Mouse (Mus musculus): Measurements from ENCODE around the gene Synrg. TPM values are rescaled to one million over a fixed set of nuclear protein-coding genes. Genes with fewer than 3 reads are reported as not detected.

The Synrg gene
- polyA plus RNA-seq, 1 experiment from 2014 or later, result 30.6 TPM

DNA sequence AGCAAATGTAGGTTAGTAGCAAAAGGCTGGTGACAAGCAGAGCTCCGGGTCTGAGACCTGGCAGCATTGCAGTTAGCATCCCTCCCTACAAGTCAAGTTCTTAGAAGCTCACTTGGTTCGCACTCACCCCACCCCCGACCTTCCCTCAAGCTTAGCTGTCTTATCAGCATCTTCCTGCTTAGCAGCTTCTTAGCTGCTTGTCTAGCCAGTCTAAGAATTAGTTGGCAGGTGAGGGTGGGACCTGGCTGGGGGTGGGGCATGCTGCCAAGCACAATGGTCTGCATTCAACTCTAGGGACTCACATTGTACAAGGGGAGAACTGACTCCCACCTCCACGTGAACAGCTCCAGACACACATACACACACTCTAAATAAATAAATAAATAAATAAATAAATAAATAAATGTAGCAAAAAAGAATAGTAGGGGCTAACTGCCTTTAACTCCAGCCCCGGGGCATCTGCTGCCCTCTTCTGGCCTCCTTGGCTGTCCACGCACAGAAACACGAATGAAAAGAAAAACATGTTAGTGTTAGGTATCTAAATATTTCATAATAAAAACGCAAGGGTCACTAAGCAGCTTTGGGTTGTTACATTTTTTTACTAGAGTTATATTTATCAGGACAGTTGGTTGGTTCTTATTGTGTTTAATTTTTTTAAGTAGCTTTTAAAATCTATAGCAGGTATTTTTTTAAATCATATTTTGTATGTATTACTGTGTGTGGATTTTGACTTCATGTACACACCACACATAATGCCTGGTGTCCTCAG is 3.4 kb downstream of the Synrg start:
- H3K36me3 ChIP-seq (replicated peaks), result peaks cover 18% of the 10 kb centered on the region
- no peaks in the 10 kb centered on the region for H3K27me3 ChIP-seq
- H3K4me1 ChIP-seq, result peaks cover 27% of the 10 kb centered on the region
- no peak overlapping the region for H3K27ac ChIP-seq
- 55% methylated on average over 8 of the region's 8 CpGs for WGBS
- no peak overlapping the region for H3K9ac ChIP-seq
- no peak overlapping the region for H3K4me2 ChIP-seq
- no peaks in the 10 kb centered on the region for H3K9me3 ChIP-seq
- no peak for ATAC-seq (ENCODE audit: low FRiP score)
- no peak overlapping the region for H3K4me3 ChIP-seq (replicated peaks)

DNA sequence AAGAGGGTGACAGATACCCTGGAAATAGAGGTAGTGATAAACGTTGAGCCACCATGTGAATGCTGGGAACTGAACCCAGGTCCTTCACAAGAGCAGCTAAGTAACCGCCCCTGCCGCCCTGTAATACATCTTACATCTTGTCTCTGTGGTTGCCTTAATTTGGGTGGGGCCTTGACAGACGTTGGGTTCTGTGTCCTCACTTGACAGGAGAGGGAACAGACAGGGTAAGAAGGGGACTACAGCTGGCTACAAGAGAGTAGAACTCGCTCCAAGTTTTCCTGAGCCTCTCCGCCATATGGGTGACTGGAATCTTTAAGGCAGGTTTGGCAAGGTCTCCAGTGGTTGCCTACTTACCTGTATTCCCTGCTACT is 4.0 kb downstream of the Synrg start:
- no peaks in the 10 kb centered on the region for H3K27me3 ChIP-seq
- no peak overlapping the region for H3K9ac ChIP-seq
- H3K27ac ChIP-seq, result no peak overlapping the region
- H3K9me3 ChIP-seq, result no peaks in the 10 kb centered on the region
- peaks cover 27% of the 10 kb centered on the region for H3K4me1 ChIP-seq
- no peak for ATAC-seq (ENCODE audit: low FRiP score)
- peaks cover 19% of the 10 kb centered on the region for H3K36me3 ChIP-seq (replicated peaks)
- H3K4me2 ChIP-seq, result no peak overlapping the region
- WGBS, result 82% methylated on average over 6 of the region's 6 CpGs
- H3K4me3 ChIP-seq (replicated peaks), result no peak overlapping the region

DNA sequence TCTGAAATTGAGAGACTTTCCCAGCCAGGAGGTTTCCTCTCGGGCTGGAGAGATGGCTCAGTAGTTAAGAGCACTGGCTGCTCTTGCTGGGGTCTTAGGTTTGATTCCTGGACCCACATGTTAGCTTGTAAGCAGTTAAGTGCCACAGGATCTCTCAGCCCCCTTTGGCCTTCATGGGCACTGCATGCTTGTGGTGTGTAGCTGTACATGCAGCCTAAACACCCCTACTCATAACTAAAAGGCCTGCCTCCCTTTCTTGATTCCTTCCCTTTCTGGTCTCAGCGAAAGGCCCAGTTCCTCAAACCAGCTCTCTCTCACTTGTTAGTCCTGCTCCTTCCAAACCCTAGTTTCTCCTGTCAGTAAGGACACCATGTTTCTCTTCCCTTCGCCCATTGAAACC is 4.8 kb downstream of the Synrg start:
- ATAC-seq (ENCODE audit: low FRiP score), result no peak
- no peak overlapping the region for H3K9ac ChIP-seq
- 95% methylated on average over 3 of the region's 3 CpGs for WGBS
- no peaks in the 10 kb centered on the region for H3K9me3 ChIP-seq
- H3K36me3 ChIP-seq (replicated peaks), result peaks cover 22% of the 10 kb centered on the region
- H3K27ac ChIP-seq, result no peak overlapping the region
- no peak overlapping the region for H3K4me3 ChIP-seq (replicated peaks)
- no peak overlapping the region for H3K4me2 ChIP-seq
- H3K27me3 ChIP-seq, result no peaks in the 10 kb centered on the region
- H3K4me1 ChIP-seq, result peaks cover 25% of the 10 kb centered on the region

DNA sequence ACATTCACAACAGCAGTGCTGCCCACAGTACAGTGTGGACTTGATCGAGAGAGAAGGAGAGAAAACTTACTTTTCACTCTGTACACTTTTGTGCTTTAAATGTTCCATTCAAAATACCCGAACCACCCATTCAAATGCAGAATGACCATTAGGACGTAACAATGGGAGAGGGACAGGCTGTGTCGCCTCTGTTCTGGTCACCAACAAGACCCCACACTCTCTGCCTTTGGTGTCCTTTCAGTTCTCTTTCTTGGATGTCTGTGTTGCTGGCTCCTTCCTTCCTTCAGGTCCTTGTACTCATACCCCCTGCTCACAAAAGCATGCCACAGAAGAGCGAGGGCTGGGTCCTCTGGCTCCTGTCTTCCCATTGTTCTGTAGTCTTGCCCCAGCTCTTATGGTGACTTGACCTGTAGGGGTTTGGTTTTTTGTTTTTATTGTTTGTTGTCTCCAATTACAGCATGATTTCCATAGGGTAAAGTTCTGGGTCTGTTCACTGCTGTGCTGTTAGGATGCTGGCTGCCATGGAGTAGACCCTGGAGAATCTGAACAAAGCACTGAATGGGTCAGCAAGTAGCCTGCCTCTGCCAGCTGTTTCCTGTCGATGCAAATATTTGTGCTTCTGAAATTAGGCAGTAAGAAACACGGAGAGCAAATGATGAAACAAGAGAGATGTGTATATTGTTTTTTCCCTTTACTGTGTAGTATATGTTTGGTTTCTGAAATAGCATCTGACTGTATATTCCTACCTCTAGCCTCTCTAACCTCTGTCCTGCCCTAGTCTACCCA is 10.5 kb downstream of the Synrg start:
- H3K4me1 ChIP-seq, result peaks cover 9% of the 10 kb centered on the region; the same call in 1 of the 2 replicates
- peaks cover 62% of the 10 kb centered on the region for H3K36me3 ChIP-seq (replicated peaks)
- no peak overlapping the region for H3K4me3 ChIP-seq (replicated peaks)
- H3K4me2 ChIP-seq, result no peak overlapping the region
- no peak overlapping the region for H3K27ac ChIP-seq
- 52% methylated on average over 7 of the region's 7 CpGs for WGBS
- no peak overlapping the region for H3K9ac ChIP-seq
- ATAC-seq (ENCODE audit: low FRiP score), result no peak
- no peaks in the 10 kb centered on the region for H3K9me3 ChIP-seq
- no peaks in the 10 kb centered on the region for H3K27me3 ChIP-seq

DNA sequence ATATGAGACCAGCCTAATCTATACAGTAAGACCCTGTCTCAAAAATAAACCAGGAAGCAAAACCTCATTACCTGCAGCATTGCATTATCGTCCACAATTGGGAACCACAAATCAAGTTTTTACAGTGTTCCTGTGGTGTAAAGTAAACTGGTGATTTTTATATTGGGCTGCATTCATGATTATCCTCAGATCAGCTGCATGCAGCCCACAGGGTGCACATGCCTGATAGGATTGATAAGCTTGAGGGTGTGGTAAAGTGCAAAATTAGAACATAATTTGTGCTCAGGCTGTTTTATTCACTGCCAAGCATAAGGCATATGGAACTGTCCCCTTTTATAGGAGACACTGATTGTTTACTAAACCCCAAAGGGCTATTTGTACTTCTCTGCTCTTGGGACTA is 11.3 kb downstream of the Synrg start:
- Histone ChIP-seq H3K9me3 (no peaks in the 10 kb centered on the region), H3K4me3 (replicated peaks) (no peak overlapping the region), H3K27ac (no peak overlapping the region), H3K9ac (no peak overlapping the region), H3K4me1 (peaks cover 9% of the 10 kb centered on the region; the same call in 1 of the 2 replicates), H3K27me3 (no peaks in the 10 kb centered on the region), H3K4me2 (no peak overlapping the region), H3K36me3 (replicated peaks) (peaks cover 70% of the 10 kb centered on the region)
- ATAC-seq (ENCODE audit: low FRiP score), result no peak
- WGBS, result 93% methylated on average over 1 of the region's 1 CpGs

DNA sequence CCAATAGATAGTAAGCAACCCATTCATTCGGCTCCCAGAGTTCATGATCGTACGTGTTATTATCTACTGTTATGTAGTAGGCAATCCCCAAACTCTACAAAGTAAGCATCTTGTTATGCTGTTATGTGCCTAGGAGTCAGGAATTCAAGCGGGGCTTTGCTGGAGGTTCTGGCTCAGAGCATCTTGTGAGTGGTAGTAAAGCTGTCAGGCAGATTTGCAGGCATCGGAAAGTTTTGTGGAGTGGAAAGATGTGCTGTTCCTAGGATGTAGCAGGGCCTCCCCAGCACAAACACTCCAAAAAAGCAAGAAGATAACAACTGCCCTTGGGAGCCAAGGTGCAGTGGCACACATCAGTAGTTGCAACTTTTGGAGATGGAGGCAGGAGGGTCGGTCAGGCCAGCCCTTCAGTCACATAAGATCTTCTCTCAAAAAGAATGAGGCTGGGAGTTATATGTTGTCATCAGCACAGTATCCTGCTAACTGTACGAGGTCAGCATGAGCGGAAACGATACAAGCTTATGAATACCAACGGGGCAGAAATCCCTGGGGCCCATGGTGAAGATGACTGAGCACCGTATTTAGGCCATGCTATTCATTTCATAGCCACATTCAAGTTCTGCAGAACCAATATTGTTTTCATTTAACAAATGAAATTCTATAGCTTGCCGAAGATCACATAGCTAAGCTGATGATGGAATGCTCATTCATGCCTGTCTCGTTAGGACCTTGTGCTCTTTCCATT is 12.2 kb downstream of the Synrg start:
- Histone ChIP-seq H3K4me3 (replicated peaks) (no peak overlapping the region), H3K27me3 (no peaks in the 10 kb centered on the region), H3K9ac (no peak overlapping the region), H3K9me3 (no peaks in the 10 kb centered on the region), H3K4me2 (no peak overlapping the region), H3K4me1 (peaks cover 9% of the 10 kb centered on the region; the same call in 1 of the 2 replicates), H3K36me3 (replicated peaks) (peaks cover 73% of the 10 kb centered on the region), H3K27ac (no peak overlapping the region)
- ATAC-seq (ENCODE audit: low FRiP score), result no peak
- 86% methylated on average over 13 of the region's 13 CpGs for WGBS

DNA sequence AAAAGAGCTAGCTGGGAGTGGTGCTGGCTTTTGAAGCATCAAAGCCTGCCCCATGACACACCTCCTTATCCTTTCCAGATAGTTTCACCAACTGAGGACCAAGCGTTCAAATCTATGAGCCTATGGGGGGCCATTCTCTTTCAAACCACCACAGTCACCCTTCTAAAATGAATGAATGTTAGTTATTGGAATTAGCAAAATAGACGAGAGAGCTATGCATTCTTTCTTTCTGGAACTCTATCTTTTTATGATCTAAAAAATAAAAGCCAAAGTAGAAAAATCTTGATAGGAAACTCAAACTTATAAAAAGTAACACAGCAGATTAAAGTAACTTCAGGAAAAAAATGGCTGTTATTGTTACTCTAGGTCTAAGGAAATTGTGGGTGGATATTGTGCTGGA is 13.6 kb downstream of the Synrg start:
- Histone ChIP-seq H3K27me3 (no peaks in the 10 kb centered on the region), H3K9me3 (no peaks in the 10 kb centered on the region), H3K9ac (no peak overlapping the region), H3K4me2 (no peak overlapping the region), H3K27ac (no peak overlapping the region), H3K4me1 (peaks cover 9% of the 10 kb centered on the region; the same call in 1 of the 2 replicates), H3K36me3 (replicated peaks) (peaks cover 79% of the 10 kb centered on the region), H3K4me3 (replicated peaks) (no peak overlapping the region)
- 86% methylated on average over 2 of the region's 2 CpGs for WGBS
- no peak for ATAC-seq (ENCODE audit: low FRiP score)

DNA sequence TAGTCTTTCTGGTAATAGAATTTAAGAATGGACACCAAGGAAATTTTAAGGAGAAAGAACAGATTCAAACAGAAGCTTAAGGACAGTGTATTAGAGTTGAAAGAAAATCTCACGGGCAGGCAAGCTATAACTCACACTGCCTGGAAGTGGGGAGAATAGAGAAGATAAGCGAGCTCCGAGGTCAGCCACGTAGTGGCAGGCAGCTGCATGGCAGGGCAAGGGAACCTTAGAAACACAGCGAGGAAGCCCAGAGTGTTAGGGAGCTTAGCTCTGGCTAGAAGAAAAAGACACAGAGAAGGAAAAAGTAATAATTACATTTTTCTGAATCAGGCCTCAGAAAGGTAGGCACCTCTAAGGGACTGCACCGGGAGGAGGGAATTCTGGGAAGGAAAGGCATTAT is 15.8 kb downstream of the Synrg start:
- no peak overlapping the region for H3K4me3 ChIP-seq (replicated peaks)
- H3K36me3 ChIP-seq (replicated peaks), result peaks cover 81% of the 10 kb centered on the region
- ATAC-seq (ENCODE audit: low FRiP score), result no peak
- no peaks in the 10 kb centered on the region for H3K27me3 ChIP-seq
- no peak overlapping the region for H3K27ac ChIP-seq
- H3K4me2 ChIP-seq, result no peak overlapping the region
- H3K4me1 ChIP-seq, result no peaks in the 10 kb centered on the region
- no peak overlapping the region for H3K9ac ChIP-seq
- WGBS, result 94% methylated on average over 6 of the region's 6 CpGs
- H3K9me3 ChIP-seq, result no peaks in the 10 kb centered on the region

DNA sequence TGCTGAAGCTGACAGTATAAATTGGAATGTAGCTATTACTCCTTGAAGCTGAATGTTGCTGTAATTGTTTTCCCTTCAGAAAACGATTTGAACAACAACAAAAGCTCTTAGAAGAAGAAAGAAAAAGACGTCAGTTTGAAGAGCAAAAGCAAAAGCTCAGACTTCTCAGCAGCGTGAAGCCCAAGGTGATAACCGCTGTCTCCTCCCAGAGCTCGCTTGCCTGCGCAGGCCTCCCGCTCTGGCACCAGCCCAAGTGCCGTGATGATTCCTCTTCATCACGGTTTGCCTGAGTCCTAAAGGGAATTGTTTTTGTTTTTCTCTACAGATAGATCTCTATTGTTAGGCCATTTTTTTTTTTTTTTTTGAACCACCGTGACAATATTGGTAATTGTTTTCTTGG is 17.1 kb downstream of the Synrg start:
- Histone ChIP-seq H3K36me3 (replicated peaks) (peaks cover 87% of the 10 kb centered on the region), H3K4me3 (replicated peaks) (no peak overlapping the region), H3K4me1 (no peaks in the 10 kb centered on the region), H3K9ac (no peak overlapping the region), H3K27ac (no peak overlapping the region), H3K4me2 (no peak overlapping the region), H3K27me3 (no peaks in the 10 kb centered on the region), H3K9me3 (no peaks in the 10 kb centered on the region)
- no peak for ATAC-seq (ENCODE audit: low FRiP score)
- WGBS, result 74% methylated on average over 10 of the region's 10 CpGs

DNA sequence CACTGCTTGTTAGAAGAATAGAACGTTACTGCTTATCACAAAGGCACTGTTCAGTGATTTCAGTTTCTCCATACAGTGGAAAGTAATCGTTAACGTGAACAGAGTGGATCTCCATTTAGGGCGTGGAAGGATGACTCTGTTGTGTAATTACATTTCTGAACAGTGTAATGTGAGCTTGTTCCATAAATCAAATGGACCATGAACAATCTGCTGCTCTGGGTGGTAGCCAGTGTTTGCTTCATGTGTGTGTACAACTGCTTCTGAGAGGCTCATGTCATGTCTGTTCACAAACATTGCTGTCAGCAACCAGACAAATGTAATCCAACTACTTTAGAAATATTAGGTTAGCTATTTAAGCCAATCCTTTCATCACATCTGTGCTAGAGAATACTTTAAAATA is 27.5 kb downstream of the Synrg start:
- no peak for ATAC-seq (ENCODE audit: low FRiP score)
- no peak overlapping the region for H3K4me3 ChIP-seq (replicated peaks)
- H3K27ac ChIP-seq, result no peak overlapping the region
- WGBS, result 82% methylated on average over 4 of the region's 4 CpGs
- no peaks in the 10 kb centered on the region for H3K27me3 ChIP-seq
- H3K36me3 ChIP-seq (replicated peaks), result peaks cover 91% of the 10 kb centered on the region
- H3K9me3 ChIP-seq, result no peaks in the 10 kb centered on the region
- no peak overlapping the region for H3K9ac ChIP-seq
- no peak overlapping the region for H3K4me2 ChIP-seq
- no peaks in the 10 kb centered on the region for H3K4me1 ChIP-seq

DNA sequence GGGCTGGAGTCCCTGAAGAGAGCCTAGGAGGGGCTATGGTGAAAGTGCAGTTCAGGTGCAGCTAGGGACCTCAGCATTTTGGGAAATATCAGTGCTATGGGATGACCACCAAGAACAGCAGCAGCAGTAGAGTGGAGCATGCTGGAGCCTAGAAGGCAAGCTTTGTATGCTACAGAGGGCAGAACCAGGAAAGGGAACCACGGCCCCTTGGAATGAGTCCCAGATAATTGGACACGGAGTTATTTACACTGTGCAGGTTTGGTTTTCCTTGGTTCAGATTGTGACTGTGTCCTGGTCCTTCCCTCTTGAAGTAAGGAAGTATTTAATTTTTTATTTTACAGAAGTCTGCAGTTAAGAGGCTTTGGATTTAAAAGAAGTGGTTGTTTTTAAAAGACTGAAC is 29.2 kb downstream of the Synrg start:
- no peaks in the 10 kb centered on the region for H3K4me1 ChIP-seq
- no peak overlapping the region for H3K4me3 ChIP-seq (replicated peaks)
- peaks cover 91% of the 10 kb centered on the region for H3K36me3 ChIP-seq (replicated peaks)
- no peaks in the 10 kb centered on the region for H3K9me3 ChIP-seq
- ATAC-seq (ENCODE audit: low FRiP score), result no peak
- no peak overlapping the region for H3K27ac ChIP-seq
- H3K9ac ChIP-seq, result no peak overlapping the region
- WGBS, result 85% methylated on average over 2 of the region's 2 CpGs
- no peak overlapping the region for H3K4me2 ChIP-seq
- no peaks in the 10 kb centered on the region for H3K27me3 ChIP-seq

DNA sequence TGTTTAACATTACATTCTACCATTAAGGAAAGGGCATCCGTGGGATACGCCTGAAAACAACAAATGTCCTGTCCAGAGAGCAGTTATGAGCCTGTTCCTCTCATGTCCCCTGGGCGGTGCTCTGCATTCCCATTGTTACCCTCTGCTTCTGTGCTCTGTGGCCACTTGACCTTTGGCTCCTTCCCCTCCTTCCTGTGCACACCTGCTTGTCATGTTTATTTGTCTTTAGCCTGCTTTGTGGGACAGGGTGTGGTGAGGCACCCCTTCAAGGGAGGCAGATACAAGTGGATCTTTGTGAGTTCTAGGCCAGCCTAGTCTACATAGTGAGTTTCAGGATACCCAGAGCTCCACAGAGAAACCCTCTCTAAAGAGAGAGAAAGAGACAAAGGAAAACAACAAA is 30.3 kb downstream of the Synrg start:
- Histone ChIP-seq H3K9me3 (no peaks in the 10 kb centered on the region), H3K9ac (no peak overlapping the region), H3K4me3 (replicated peaks) (no peak overlapping the region), H3K27me3 (no peaks in the 10 kb centered on the region), H3K4me2 (no peak overlapping the region), H3K27ac (no peak overlapping the region), H3K36me3 (replicated peaks) (peaks cover 91% of the 10 kb centered on the region), H3K4me1 (no peaks in the 10 kb centered on the region)
- 87% methylated on average over 3 of the region's 3 CpGs for WGBS
- no peak for ATAC-seq (ENCODE audit: low FRiP score)

All from forebrain, embryonic 12.5 days (tissue).